11 mouse cellular contexts compared by ENCODE assay signal in the genomic region with DNA sequence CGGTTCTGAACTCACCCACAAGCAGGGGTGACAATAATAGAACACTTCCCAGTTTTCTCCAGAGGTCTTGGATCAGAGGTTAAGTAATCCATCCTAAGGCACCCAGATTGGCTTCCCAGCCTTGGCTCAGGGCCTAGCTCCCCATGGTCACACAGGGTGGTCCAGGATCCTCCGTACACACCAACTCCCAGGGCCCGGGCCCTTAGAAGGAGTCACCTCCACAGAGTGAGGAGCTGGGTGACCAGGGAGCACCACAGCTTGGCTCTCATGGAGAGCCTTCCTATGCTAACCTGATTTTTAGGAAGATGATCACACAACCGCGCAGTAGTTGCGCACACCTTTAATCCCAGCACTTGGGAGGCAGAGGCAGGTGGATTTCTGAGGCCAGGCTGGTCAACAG. TPM values are rescaled to one million over a fixed set of nuclear protein-coding genes. Genes with fewer than 3 reads are reported as not detected.
DNase-seq lines count a peak whose midpoint lies in the region; ATAC-seq and TF ChIP-seq lines count a peak whose summit lies in the region.
"Had no signal": no experiment of that assay in that cellular context is flagged by ENCODE, and none has a peak within 500 bp of the region (broad histone marks: within the 10 kb centered on the region; RNA-seq: fewer than 3 reads in every experiment).

No protein-coding gene starts in this region.

- H3K9ac ChIP-seq in heart, embryonic 12.5 days, result no peak overlapping the region
- H3K9ac ChIP-seq in lung, embryonic 14.5 days, result no peak overlapping the region
- H3K9ac ChIP-seq in embryonic facial prominence, embryonic 13.5 days, result no peak overlapping the region
- no peak overlapping the region for H3K9ac ChIP-seq in forebrain, embryonic 16.5 days (replicated peaks; ENCODE audit: low read depth, low read length)
- H3K9ac ChIP-seq: neural tube, embryonic 13.5 days had no signal

- WGBS in heart, embryonic 12.5 days, result 80% methylated on average over 6 of the region's 6 CpGs
- WGBS in lung, embryonic 14.5 days, result 64% methylated on average over 6 of the region's 6 CpGs
- 79% methylated on average over 6 of the region's 6 CpGs for WGBS in embryonic facial prominence, embryonic 13.5 days
- WGBS in forebrain, embryonic 16.5 days, result 80% methylated on average over 6 of the region's 6 CpGs

- H3K36me3 ChIP-seq in heart, embryonic 12.5 days, result no peaks in the 10 kb centered on the region
- no peaks in the 10 kb centered on the region for H3K36me3 ChIP-seq in lung, embryonic 14.5 days (ENCODE audit: insufficient read depth)
- H3K36me3 ChIP-seq in embryonic facial prominence, embryonic 13.5 days, result no peaks in the 10 kb centered on the region
- no peaks in the 10 kb centered on the region for H3K36me3 ChIP-seq in forebrain, embryonic 16.5 days (ENCODE audit: control insufficient read depth, insufficient read depth)
- H3K36me3 ChIP-seq: neural tube, embryonic 13.5 days had no signal

- no peak for TF ChIP-seq CTCF in lung, embryonic 14.5 days (IDR thresholded peaks at IDR 0.05; ENCODE audit: low read depth)

- no peak overlapping the region for H3K4me3 ChIP-seq in heart, embryonic 12.5 days
- no peak overlapping the region for H3K4me3 ChIP-seq in lung, embryonic 14.5 days (ENCODE audit: low read depth, low read length)
- no peak overlapping the region for H3K4me3 ChIP-seq in embryonic facial prominence, embryonic 13.5 days
- H3K4me3 ChIP-seq in forebrain, embryonic 16.5 days (replicated peaks; ENCODE audit: low read length), result no peak overlapping the region
- H3K4me3 ChIP-seq: left cerebral cortex, adult 2 months; neural tube, embryonic 13.5 days had no signal

- ATAC-seq in heart, embryonic 12.5 days (ENCODE audit: insufficient number of reproducible peaks, low FRiP score), result no peak
- ATAC-seq in lung, embryonic 14.5 days (ENCODE audit: insufficient read depth), result no peak
- no peak for ATAC-seq in embryonic facial prominence, embryonic 13.5 days (ENCODE audit: insufficient number of reproducible peaks, insufficient read depth, low FRiP score, low TSS enrichment, low read depth)
- no peak for ATAC-seq in forebrain, embryonic 16.5 days
- ATAC-seq: inflammation-experienced regulatory T-cells, adult 6 months had no signal

- no peak for DNase-seq in heart, postnatal 10 days
- DNase-seq in lung, embryonic 14.5 days, result peak; percentile 31
- no peak for DNase-seq in lung, postnatal 25 days (ENCODE audit: low spot score)
- DNase-seq in naive thymus-derived CD4-positive, alpha-beta T cell, adult 2 months (ENCODE audit: low read depth), result peak; percentile 32
- DNase-seq in B cell, adult 2 months, result no peak

- H3K9me3 ChIP-seq in heart, embryonic 12.5 days (replicated peaks), result no peaks in the 10 kb centered on the region
- H3K9me3 ChIP-seq in lung, embryonic 14.5 days (ENCODE audit: low read depth, low read length), result no peaks in the 10 kb centered on the region
- H3K9me3 ChIP-seq in embryonic facial prominence, embryonic 13.5 days, result no peaks in the 10 kb centered on the region
- H3K9me3 ChIP-seq in forebrain, embryonic 16.5 days (ENCODE audit: control insufficient read depth, low read length), result no peaks in the 10 kb centered on the region
- H3K9me3 ChIP-seq: neural tube, embryonic 13.5 days had no signal

- intact Hi-C loops in heart, postnatal 10 days (cut with DNase I), result no loop called here

- H3K4me2 ChIP-seq in heart, embryonic 12.5 days, result no peak overlapping the region
- no peak overlapping the region for H3K4me2 ChIP-seq in lung, embryonic 14.5 days
- H3K4me2 ChIP-seq in embryonic facial prominence, embryonic 13.5 days, result no peak overlapping the region
- H3K4me2 ChIP-seq in forebrain, embryonic 16.5 days (ENCODE audit: low read length), result no peak overlapping the region
- H3K4me2 ChIP-seq: neural tube, embryonic 13.5 days had no signal

- peak overlapping the region; percentile 34; the same call in 1 of the 2 replicates for H3K27ac ChIP-seq in heart, embryonic 12.5 days (ENCODE audit: poor library complexity, severe bottlenecking)
- 0 out of 2 replicates have a peak overlapping the region, but pooled peaks have one; percentile 63 for H3K27ac ChIP-seq in lung, embryonic 14.5 days (ENCODE audit: low read depth)
- peak overlapping the region; percentile 73 for H3K27ac ChIP-seq in embryonic facial prominence, embryonic 13.5 days
- H3K27ac ChIP-seq in forebrain, embryonic 16.5 days (ENCODE audit: low read length), result no peak overlapping the region
- H3K27ac ChIP-seq: left cerebral cortex, adult 2 months had no signal

- H3K27me3 ChIP-seq in heart, embryonic 12.5 days (replicated peaks), result no peaks in the 10 kb centered on the region
- H3K27me3 ChIP-seq in lung, embryonic 14.5 days (ENCODE audit: insufficient read depth, low read length), result no peaks in the 10 kb centered on the region
- no peaks in the 10 kb centered on the region for H3K27me3 ChIP-seq in embryonic facial prominence, embryonic 13.5 days
- no peaks in the 10 kb centered on the region for H3K27me3 ChIP-seq in forebrain, embryonic 16.5 days (replicated peaks; ENCODE audit: control insufficient read depth, insufficient read depth, low read length)
- H3K27me3 ChIP-seq: neural tube, embryonic 13.5 days had no signal

- peaks cover 29% of the 10 kb centered on the region for H3K4me1 ChIP-seq in heart, embryonic 12.5 days (replicated peaks)
- peaks cover 11% of the 10 kb centered on the region; the same call in 1 of the 2 replicates for H3K4me1 ChIP-seq in lung, embryonic 14.5 days (ENCODE audit: insufficient read depth)
- peaks cover 15% of the 10 kb centered on the region for H3K4me1 ChIP-seq in embryonic facial prominence, embryonic 13.5 days
- H3K4me1 ChIP-seq in forebrain, embryonic 16.5 days (replicated peaks; ENCODE audit: control insufficient read depth, insufficient read depth, low read length), result no peaks in the 10 kb centered on the region

RNA-seq across cellular contexts. Expression of gene Il6st, which starts 48.0 kb away (rescaled TPM):
- polyA plus RNA-seq in heart, embryonic 12.5 days (2016; fragmentation: Nextera tagmentation; extraction: Ambion mirVana), result 79.3 and 84.2 TPM in 2 replicates
- 100 to 1,000 TPM; 164 to 212 TPM for total RNA-seq in heart, postnatal 10 days (2021)
- 41.0 and 41.3 TPM in 2 replicates for polyA plus RNA-seq in lung, embryonic 14.5 days (2014; fragmentation: Nextera tagmentation; extraction: Ambion mirVana)
- 28.1 and 36.9 TPM in 2 replicates for polyA plus RNA-seq in embryonic facial prominence, embryonic 13.5 days (2015; fragmentation: Nextera tagmentation; extraction: Ambion mirVana)
- 14.7 and 15.0 TPM in 2 replicates for polyA plus RNA-seq in forebrain, embryonic 16.5 days (2015; fragmentation: Nextera tagmentation; extraction: Ambion mirVana)

Comparison
In these comparisons a context has a peak if more than half of its experiments do, and no peak if none do; other contexts are left out.
1. DNase-seq: peak in lung, embryonic 14.5 days (single experiment) and naive thymus-derived CD4-positive, alpha-beta T cell, adult 2 months (single experiment); none in heart, postnatal 10 days (0 of 2), lung, postnatal 25 days (single experiment) and B cell, adult 2 months (0 of 2).